Mouse (Mus musculus) C2C12 (cell line): ENCODE measurements around the gene Tuba8.

ENCODE experiments used
- CEBPB ChIP-seq: IDR thresholded peaks from one replicate; pipeline ENCODE4 v1.6.1; 2011; ENCODE audit warnings: low read depth, mild to moderate bottlenecking, control low read depth, moderate library complexity
- CTCF ChIP-seq: IDR thresholded peaks from one replicate; pipeline ENCODE4 v1.5.1; 2011; ENCODE audit not compliant: control insufficient read depth, insufficient read depth, insufficient read length
- FOSL1 ChIP-seq: IDR thresholded peaks from one replicate; pipeline ENCODE4 v1.8.0; 2011; ENCODE audit warnings: mild to moderate bottlenecking, low read length; ENCODE audit not compliant: poor library complexity, insufficient read depth, severe bottlenecking
- MAX ChIP-seq: IDR thresholded peaks from one replicate; pipeline ENCODE4 v1.6.1; 2011; ENCODE audit warnings: mild to moderate bottlenecking, control low read depth
- MYOG ChIP-seq: IDR thresholded peaks from one replicate; pipeline ENCODE4 v1.6.1; 2011; ENCODE audit not compliant: control insufficient read depth, insufficient read length; ENCODE audit errors: extremely low read depth
- USF1 ChIP-seq: IDR thresholded peaks from one replicate; pipeline ENCODE4 v1.6.1; 2011; ENCODE audit warnings: low read depth, mild to moderate bottlenecking, control low read depth, moderate library complexity

DNA sequence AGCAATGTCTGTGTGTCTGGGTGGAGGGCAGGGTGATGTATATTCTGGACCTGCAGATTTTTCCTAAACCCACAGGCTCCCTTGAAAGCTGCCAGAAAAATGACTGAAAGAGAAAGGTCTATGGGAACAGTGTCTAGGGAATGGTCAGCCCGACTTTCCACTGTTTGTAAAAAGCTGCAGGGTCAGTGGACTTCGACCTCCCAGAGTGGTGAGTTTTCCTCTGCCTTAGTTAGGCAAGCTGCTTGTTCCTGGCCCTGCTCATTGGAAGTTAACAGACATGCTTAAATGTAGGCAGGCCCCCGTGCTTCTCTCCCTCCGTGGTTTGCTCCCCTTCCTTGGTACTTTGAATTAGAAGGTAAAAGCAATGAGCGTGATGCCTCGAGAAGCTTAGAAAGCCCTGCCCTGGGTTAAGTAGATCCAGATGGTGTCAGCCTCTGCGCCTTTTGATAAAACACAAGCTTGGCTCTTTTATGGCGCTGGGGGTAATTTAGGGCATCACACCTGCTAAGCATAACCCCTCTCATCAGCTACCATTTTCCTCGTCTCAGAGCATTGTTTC is 12.6 kb upstream of the Tuba8 start:
- no peak for TF ChIP-seq MAX
- no peak for TF ChIP-seq CTCF
- no peak for TF ChIP-seq USF1
- no peak for TF ChIP-seq FOSL1
- TF ChIP-seq MYOG, result no peak
- TF ChIP-seq CEBPB, result no peak
